Mouse (Mus musculus): ENCODE measurements around the gene B3galt5.

- TF ChIP-seq CTCF (IDR thresholded peaks at IDR 0.05; ENCODE audit: control insufficient read depth, insufficient read depth, low read length) (no peak), POLR2A (IDR thresholded peaks at IDR 0.05; ENCODE audit: borderline replicate concordance, control insufficient read depth, low read depth, low read length) (no peak)
Measured at GRCm38 (mm10) chr16:96235366-96235970, at the start of gene B3galt5.

Measured in bone marrow, adult 2 months (tissue).